Mouse (Mus musculus) C2C12 (cell line): ENCODE data around the gene Hexdc.

Experiments used
- CEBPB ChIP-seq: IDR thresholded peaks from one replicate; pipeline ENCODE4 v1.6.1; 2011; ENCODE audit warnings: low read depth, mild to moderate bottlenecking, control low read depth, moderate library complexity
- CTCF ChIP-seq: IDR thresholded peaks from one replicate; pipeline ENCODE4 v1.5.1; 2011; ENCODE audit not compliant: control insufficient read depth, insufficient read depth, insufficient read length
- FOSL1 ChIP-seq: IDR thresholded peaks from one replicate; pipeline ENCODE4 v1.8.0; 2011; ENCODE audit warnings: mild to moderate bottlenecking, low read length; ENCODE audit not compliant: poor library complexity, insufficient read depth, severe bottlenecking
- MAX ChIP-seq: IDR thresholded peaks from one replicate; pipeline ENCODE4 v1.6.1; 2011; ENCODE audit warnings: mild to moderate bottlenecking, control low read depth
- MYOD1 ChIP-seq: IDR thresholded peaks from one replicate; pipeline ENCODE4 v1.6.1; 2011; ENCODE audit warnings: low read depth; ENCODE audit not compliant: control insufficient read depth, insufficient read length
- MYOG ChIP-seq: IDR thresholded peaks from one replicate; pipeline ENCODE4 v1.6.1; 2011; ENCODE audit not compliant: control insufficient read depth, insufficient read length; ENCODE audit errors: extremely low read depth
- USF1 ChIP-seq: IDR thresholded peaks from one replicate; pipeline ENCODE4 v1.6.1; 2011; ENCODE audit warnings: low read depth, mild to moderate bottlenecking, control low read depth, moderate library complexity

GRCm38 (mm10) chr11:121176285-121177270 lies 27.7 kb upstream of the Hexdc start:
- peak; percentile 72 for TF ChIP-seq CTCF
- no peak for TF ChIP-seq MAX
- no peak for TF ChIP-seq USF1
- no peak for TF ChIP-seq MYOG
- TF ChIP-seq FOSL1 = no peak
- TF ChIP-seq MYOD1 = no peak
- TF ChIP-seq CEBPB = no peak
